Mouse (Mus musculus): ENCODE data around the gene Gfpt2.
"Not testable (repeated sequence)": the region's sequence is repeated elsewhere in the genome, so short reads cannot be mapped to it uniquely, and the experiment has no call there.

The Gfpt2 gene

GRCm38 (mm10) chr11:49794342-49795144 lies 565 bp downstream of the Gfpt2 start:
- no peak for DNase-seq (ENCODE audit: low spot score in 2 of 2)

- no peak for DNase-seq (ENCODE audit: low spot score in 2 of 2)
Observed at GRCm38 (mm10) chr11:49798931-49799330, 5.0 kb downstream of the Gfpt2 start.

GRCm38 (mm10) chr11:49801516-49801915 lies 7.5 kb downstream of the Gfpt2 start:
- no peak for DNase-seq (ENCODE audit: low spot score in 2 of 2)

GRCm38 (mm10) chr11:49803801-49804200 lies 9.8 kb downstream of the Gfpt2 start:
- DNase-seq (ENCODE audit: low spot score in 2 of 2): no peak

GRCm38 (mm10) chr11:49806218-49806617 lies 12.2 kb downstream of the Gfpt2 start:
- DNase-seq (ENCODE audit: low spot score in 2 of 2): no peak

- no peak for DNase-seq (ENCODE audit: low spot score in 2 of 2)
Observed at GRCm38 (mm10) chr11:49808946-49809345, 15.0 kb downstream of the Gfpt2 start.

- DNase-seq (ENCODE audit: low spot score in 2 of 2): not testable (repeated sequence)
Observed at GRCm38 (mm10) chr11:49810696-49811095, 16.7 kb downstream of the Gfpt2 start.

GRCm38 (mm10) chr11:49811099-49811541 lies 17.1 kb downstream of the Gfpt2 start:
- no peak for DNase-seq (ENCODE audit: low spot score in 2 of 2)

- DNase-seq (ENCODE audit: low spot score in 2 of 2): no peak
Observed at GRCm38 (mm10) chr11:49811879-49812278, 17.9 kb downstream of the Gfpt2 start.

GRCm38 (mm10) chr11:49818869-49819566 lies 25.0 kb downstream of the Gfpt2 start:
- DNase-seq (ENCODE audit: low spot score in 2 of 2): no peak

- DNase-seq (ENCODE audit: low spot score in 2 of 2): no peak
Observed at GRCm38 (mm10) chr11:49819676-49820075, 25.7 kb downstream of the Gfpt2 start.

GRCm38 (mm10) chr11:49820928-49821327 lies 26.9 kb downstream of the Gfpt2 start:
- no peak for DNase-seq (ENCODE audit: low spot score in 2 of 2)

- no peak for DNase-seq (ENCODE audit: low spot score in 2 of 2)
Observed at GRCm38 (mm10) chr11:49821546-49821945, 27.6 kb downstream of the Gfpt2 start.

GRCm38 (mm10) chr11:49822337-49822736 lies 28.4 kb downstream of the Gfpt2 start:
- DNase-seq (ENCODE audit: low spot score in 2 of 2): no peak

- DNase-seq (ENCODE audit: low spot score in 2 of 2): peak; percentile 56 to 76
Observed at GRCm38 (mm10) chr11:49824896-49825295, 30.9 kb downstream of the Gfpt2 start.

GRCm38 (mm10) chr11:49827243-49827642 lies 33.3 kb downstream of the Gfpt2 start:
- no peak for DNase-seq (ENCODE audit: low spot score in 2 of 2)

- no peak for DNase-seq (ENCODE audit: low spot score in 2 of 2)
Observed at GRCm38 (mm10) chr11:49829176-49829745, 35.3 kb downstream of the Gfpt2 start.

GRCm38 (mm10) chr11:49831980-49832379 lies 38.0 kb downstream of the Gfpt2 start:
- DNase-seq (ENCODE audit: low spot score in 2 of 2): no peak

GRCm38 (mm10) chr11:49832962-49833361 lies 39.0 kb downstream of the Gfpt2 start:
- DNase-seq (ENCODE audit: low spot score in 2 of 2): no peak

- DNase-seq (ENCODE audit: low spot score in 2 of 2): no peak
Observed at GRCm38 (mm10) chr11:49834248-49834647, 40.3 kb downstream of the Gfpt2 start.

GRCm38 (mm10) chr11:49835257-49835956 lies 41.4 kb downstream of the Gfpt2 start:
- no peak for DNase-seq (ENCODE audit: low spot score in 2 of 2)
